Mouse (Mus musculus) C2C12 (cell line): ENCODE measurements around the gene 4930539E08Rik.

Experiments
- CTCF ChIP-seq: IDR thresholded peaks from one replicate; pipeline ENCODE4 v1.5.1; 2011; ENCODE audit not compliant: control insufficient read depth, insufficient read depth, insufficient read length
- FOSL1 ChIP-seq: IDR thresholded peaks from one replicate; pipeline ENCODE4 v1.8.0; 2011; ENCODE audit warnings: mild to moderate bottlenecking, low read length; ENCODE audit not compliant: poor library complexity, insufficient read depth, severe bottlenecking
- MYOD1 ChIP-seq: IDR thresholded peaks from one replicate; pipeline ENCODE4 v1.6.1; 2011; ENCODE audit warnings: low read depth; ENCODE audit not compliant: control insufficient read depth, insufficient read length

GRCm38 (mm10) chr17:28936622-28937345, 21.7 kb upstream of the 4930539E08Rik start:
- TF ChIP-seq MYOD1 (no peak), FOSL1 (no peak), CTCF (peak; percentile 3)
